Mouse (Mus musculus) limb, embryonic 10.5 days (tissue): Measurements from ENCODE around the gene Pfn4. TPM values are rescaled to one million over a fixed set of nuclear protein-coding genes. Genes with fewer than 3 reads are reported as not detected.
A peak's percentile ranks its signal among the peaks of the same experiment; 100 is the strongest.
"Not testable (repeated sequence)": the region's sequence is repeated elsewhere in the genome, so short reads cannot be mapped to it uniquely, and the experiment has no call there.

Experiments
- DNase-seq: peaks from one replicate; pipeline ENCODE4 v3.0.0-alpha.2; 2017; ENCODE audit warnings: low spot score
- H3K27ac ChIP-seq: fragments of 300-500 bp; sonication (generic); 2 replicates; pipeline ENCODE4 v1.5.1; 2016; ENCODE audit warnings: mild to moderate bottlenecking
- H3K27me3 ChIP-seq: fragments of 300-500 bp; sonication (generic); 2 replicates; pipeline ENCODE4 v1.6.1; 2016; ENCODE audit warnings: low read depth, mild to moderate bottlenecking; ENCODE audit not compliant: poor library complexity, severe bottlenecking
- H3K36me3 ChIP-seq: fragments of 300-500 bp; sonication (generic); 2 replicates; pipeline ENCODE4 v1.6.1; 2016; ENCODE audit warnings: mild to moderate bottlenecking, moderate library complexity
- H3K4me1 ChIP-seq: fragments of 300-500 bp; sonication (generic); 2 replicates; pipeline ENCODE4 v1.6.1; 2016
- H3K4me3 ChIP-seq: fragments of 300-500 bp; sonication (generic); 2 replicates; pipeline ENCODE4 v1.5.1; 2016; ENCODE audit warnings: mild to moderate bottlenecking, moderate library complexity
- H3K9me3 ChIP-seq: fragments of 300-500 bp; sonication (generic); replicated peaks from 2 replicates; pipeline ENCODE4 v1.6.1; 2016; ENCODE audit warnings: mild to moderate bottlenecking
- WGBS: fragments of 180-500 bp; shearing (Covaris S2); methylation state at CpG from one replicate; pipeline ENCODE4 v1.1.7; 2016; 5-methylcytosine and 5-hydroxymethylcytosine counted together
- polyA plus RNA-seq: library from polyadenylated mRNA; unstranded; fragments of >200 nt; fragmentation: Nextera tagmentation; extraction: Ambion mirVana; gene quantifications from 2 replicates; pipeline ENCODE4 v1.2.1, GENCODE M21; 2016

The Pfn4 gene
- 1.0 and 1.9 TPM in 2 replicates for polyA plus RNA-seq

- peak; percentile 95 for DNase-seq
- 5% methylated on average over 61 of the region's 61 CpGs for WGBS
- peaks cover 5% of the 10 kb centered on the region; the same call in 1 of the 2 replicates for H3K4me1 ChIP-seq
- H3K27me3 ChIP-seq = no peaks in the 10 kb centered on the region
- peak within 1 kb of the TSS; percentile 95 for H3K27ac ChIP-seq
- no peaks in the 10 kb centered on the region for H3K36me3 ChIP-seq
- H3K4me3 ChIP-seq = peak within 1 kb of the TSS; percentile 74
- H3K9me3 ChIP-seq = no peaks in the 10 kb centered on the region
Observed at GRCm38 (mm10) chr12:4768492-4769332, at the start of gene Pfn4, which contains the start of gene Fam228b. Gene Pfn4, plus strand, starts transcription at chr12:4769022. Gene Fam228b, minus strand, starts transcription at chr12:4769267.

GRCm38 (mm10) chr12:4719066-4719761, 49.6 kb upstream of the Pfn4 start:
- H3K4me3 ChIP-seq = no peak overlapping the region
- peaks cover 7% of the 10 kb centered on the region; the same call in 1 of the 2 replicates for H3K4me1 ChIP-seq
- 85% methylated on average over 13 of the region's 13 CpGs for WGBS
- no peaks in the 10 kb centered on the region for H3K9me3 ChIP-seq
- H3K36me3 ChIP-seq = no peaks in the 10 kb centered on the region
- 0 out of 2 replicates have a peak, but pooled peaks cover 10% of the 10 kb centered on the region for H3K27me3 ChIP-seq
- DNase-seq = no peak
- H3K27ac ChIP-seq = no peak overlapping the region

GRCm38 (mm10) chr12:4719762-4720754, 48.8 kb upstream of the Pfn4 start:
- no peaks in the 10 kb centered on the region for H3K36me3 ChIP-seq
- WGBS = 75% methylated on average over 17 of the region's 17 CpGs
- 0 out of 2 replicates have a peak, but pooled peaks cover 10% of the 10 kb centered on the region for H3K27me3 ChIP-seq
- H3K27ac ChIP-seq = no peak overlapping the region
- H3K4me3 ChIP-seq = no peak overlapping the region
- no peaks in the 10 kb centered on the region for H3K9me3 ChIP-seq
- peaks cover 9% of the 10 kb centered on the region; the same call in 1 of the 2 replicates for H3K4me1 ChIP-seq
- DNase-seq = no peak

GRCm38 (mm10) chr12:4729165-4729564, 39.7 kb upstream of the Pfn4 start:
- peaks cover 5% of the 10 kb centered on the region; the same call in 1 of the 2 replicates for H3K27me3 ChIP-seq
- WGBS = 93% methylated on average over 3 of the region's 3 CpGs

GRCm38 (mm10) chr12:4731629-4732028, 37.2 kb upstream of the Pfn4 start:
- Histone ChIP-seq H3K9me3 (no peaks in the 10 kb centered on the region), H3K27ac (no peak overlapping the region), H3K4me1 (peaks cover 3% of the 10 kb centered on the region; the same call in 1 of the 2 replicates), H3K36me3 (no peaks in the 10 kb centered on the region), H3K4me3 (no peak overlapping the region), H3K27me3 (peaks cover 5% of the 10 kb centered on the region; the same call in 1 of the 2 replicates)
- no peak for DNase-seq
- WGBS = 69% methylated on average over 4 of the region's 4 CpGs

More at GRCm38 (mm10) chr12:4729165-4729564, 39.7 kb upstream of the Pfn4 start:
- no peaks in the 10 kb centered on the region for H3K36me3 ChIP-seq
- H3K27ac ChIP-seq = no peak overlapping the region
- H3K4me1 ChIP-seq = peaks cover 2% of the 10 kb centered on the region; the same call in 1 of the 2 replicates
- no peaks in the 10 kb centered on the region for H3K9me3 ChIP-seq
- H3K4me3 ChIP-seq = no peak overlapping the region
- DNase-seq = no peak

- Histone ChIP-seq H3K27ac (no peak overlapping the region), H3K4me1 (peaks cover 3% of the 10 kb centered on the region; the same call in 1 of the 2 replicates), H3K4me3 (no peak overlapping the region), H3K9me3 (no peaks in the 10 kb centered on the region), H3K27me3 (peaks cover 5% of the 10 kb centered on the region; the same call in 1 of the 2 replicates), H3K36me3 (no peaks in the 10 kb centered on the region)
- WGBS = 55% methylated on average over 4 of the region's 4 CpGs
- DNase-seq = no peak
Observed at GRCm38 (mm10) chr12:4732332-4732731, 36.5 kb upstream of the Pfn4 start.

- Histone ChIP-seq H3K4me1 (peaks cover 3% of the 10 kb centered on the region; the same call in 1 of the 2 replicates), H3K9me3 (no peaks in the 10 kb centered on the region), H3K27me3 (peaks cover 5% of the 10 kb centered on the region; the same call in 1 of the 2 replicates), H3K36me3 (no peaks in the 10 kb centered on the region), H3K4me3 (no peak within 1 kb of the TSS), H3K27ac (no peak within 1 kb of the TSS)
- no peak for DNase-seq
- 88% methylated on average over 18 of the region's 18 CpGs for WGBS
Observed at GRCm38 (mm10) chr12:4738031-4738576, 30.7 kb upstream of the Pfn4 start, which contains the start of gene Fam228a. Gene Fam228a, minus strand, starts transcription at chr12:4738430.

GRCm38 (mm10) chr12:4740823-4741222, 28.0 kb upstream of the Pfn4 start:
- Histone ChIP-seq H3K4me3 (no peak overlapping the region), H3K4me1 (no peaks in the 10 kb centered on the region), H3K27me3 (no peaks in the 10 kb centered on the region), H3K27ac (no peak overlapping the region), H3K36me3 (no peaks in the 10 kb centered on the region), H3K9me3 (no peaks in the 10 kb centered on the region)
- DNase-seq = no peak
- 91% methylated on average over 7 of the region's 7 CpGs for WGBS

GRCm38 (mm10) chr12:4742183-4742582, 26.6 kb upstream of the Pfn4 start:
- no peaks in the 10 kb centered on the region for H3K27me3 ChIP-seq
- H3K4me3 ChIP-seq = no peak overlapping the region
- no peak for DNase-seq
- WGBS = 90% methylated on average over 3 of the region's 3 CpGs
- no peak overlapping the region for H3K27ac ChIP-seq
- H3K36me3 ChIP-seq = no peaks in the 10 kb centered on the region
- H3K9me3 ChIP-seq = no peaks in the 10 kb centered on the region
- H3K4me1 ChIP-seq = no peaks in the 10 kb centered on the region

GRCm38 (mm10) chr12:4744486-4744885, 24.3 kb upstream of the Pfn4 start:
- no peaks in the 10 kb centered on the region for H3K4me1 ChIP-seq
- H3K27me3 ChIP-seq = no peaks in the 10 kb centered on the region
- DNase-seq = no peak
- no peaks in the 10 kb centered on the region for H3K36me3 ChIP-seq
- 93% methylated on average over 10 of the region's 10 CpGs for WGBS
- H3K9me3 ChIP-seq = no peaks in the 10 kb centered on the region
- no peak overlapping the region for H3K4me3 ChIP-seq
- H3K27ac ChIP-seq = no peak overlapping the region

GRCm38 (mm10) chr12:4754451-4754850, 14.4 kb upstream of the Pfn4 start:
- not testable (repeated sequence) for H3K9me3 ChIP-seq, DNase-seq, H3K27me3 ChIP-seq, H3K4me3 ChIP-seq, H3K36me3 ChIP-seq, H3K27ac ChIP-seq, H3K4me1 ChIP-seq
- 83% methylated on average over 4 of the region's 4 CpGs for WGBS

GRCm38 (mm10) chr12:4757060-4757459, 11.8 kb upstream of the Pfn4 start:
- no peaks in the 10 kb centered on the region for H3K27me3 ChIP-seq
- H3K4me1 ChIP-seq = no peaks in the 10 kb centered on the region
- no peak for DNase-seq
- no peaks in the 10 kb centered on the region for H3K36me3 ChIP-seq
- WGBS = 85% methylated on average over 1 of the region's 1 CpGs
- H3K4me3 ChIP-seq = no peak overlapping the region
- no peak overlapping the region for H3K27ac ChIP-seq
- H3K9me3 ChIP-seq = no peaks in the 10 kb centered on the region
